25 mouse cellular contexts compared by ENCODE assay signal in the genomic region with DNA sequence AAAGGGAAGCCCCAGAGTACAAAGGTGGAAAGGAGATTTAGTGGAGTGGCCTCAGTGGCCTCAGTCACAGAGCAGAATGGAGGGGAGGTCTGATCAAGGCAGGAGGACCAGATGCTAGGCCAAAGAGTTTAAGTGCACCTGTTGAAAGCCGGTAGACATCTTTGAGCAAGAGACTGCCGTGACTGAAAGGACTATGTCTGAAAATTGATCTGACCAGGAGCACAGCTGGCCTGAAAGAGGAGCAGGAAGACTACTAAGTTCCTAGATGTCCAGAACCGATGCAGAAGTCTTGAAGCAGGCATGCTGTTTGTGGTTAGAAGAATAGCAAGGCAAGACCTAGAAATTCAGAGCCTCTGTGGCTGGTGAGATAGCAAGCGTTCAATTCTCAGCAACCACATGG. TPM values are rescaled to one million over a fixed set of nuclear protein-coding genes. Genes with fewer than 3 reads are reported as not detected.
DNase-seq lines count a peak whose midpoint lies in the region; ATAC-seq and TF ChIP-seq lines count a peak whose summit lies in the region.
"Had no signal": no experiment of that assay in that cellular context is flagged by ENCODE, and none has a peak within 500 bp of the region (broad histone marks: within the 10 kb centered on the region; RNA-seq: fewer than 3 reads in every experiment).

No protein-coding gene starts in this region.

- H3K27me3 ChIP-seq in heart, adult 2 months (ENCODE audit: control insufficient read depth, insufficient read depth, low read length): peaks cover 4% of the 10 kb centered on the region; the same call in 1 of the 2 replicates
- H3K27me3 ChIP-seq in midbrain, embryonic 11.5 days (ENCODE audit: control insufficient read depth, insufficient read depth, low read length): peaks cover 29% of the 10 kb centered on the region
- peaks cover 26% of the 10 kb centered on the region for H3K27me3 ChIP-seq in midbrain, embryonic 13.5 days
- no peaks in the 10 kb centered on the region for H3K27me3 ChIP-seq in forebrain, embryonic 15.5 days

- no peaks in the 10 kb centered on the region for H3K79me2 ChIP-seq in heart, adult 2 months (replicated peaks; ENCODE audit: control insufficient read depth, insufficient read depth, low read length)

- no peak for TF ChIP-seq POLR2A in heart, adult 2 months (IDR thresholded peaks at IDR 0.05; ENCODE audit: insufficient read depth, low read depth, low read length)

- no peak overlapping the region for H3K4me2 ChIP-seq in midbrain, embryonic 11.5 days
- no peak overlapping the region for H3K4me2 ChIP-seq in midbrain, embryonic 13.5 days (replicated peaks)
- H3K4me2 ChIP-seq in forebrain, embryonic 15.5 days (replicated peaks): no peak overlapping the region
- H3K4me2 ChIP-seq: embryonic facial prominence, embryonic 13.5 days; intestine, embryonic 15.5 days had no signal

- no peaks in the 10 kb centered on the region for H3K36me3 ChIP-seq in heart, adult 2 months (ENCODE audit: control insufficient read depth, insufficient read depth, low read length)
- H3K36me3 ChIP-seq in midbrain, embryonic 11.5 days (ENCODE audit: control insufficient read depth, insufficient read depth, low read length): no peaks in the 10 kb centered on the region
- no peaks in the 10 kb centered on the region for H3K36me3 ChIP-seq in midbrain, embryonic 13.5 days
- no peaks in the 10 kb centered on the region for H3K36me3 ChIP-seq in forebrain, embryonic 15.5 days
- H3K36me3 ChIP-seq: embryonic facial prominence, embryonic 13.5 days; forebrain, embryonic 12.5 days; G1E; heart, embryonic 12.5 days; hindbrain, embryonic 12.5 days; intestine, embryonic 15.5 days had no signal

- H3K27ac ChIP-seq in heart, adult 2 months: no peak overlapping the region
- H3K27ac ChIP-seq in midbrain, embryonic 11.5 days (ENCODE audit: low read depth, low read length): no peak overlapping the region
- no peak overlapping the region for H3K27ac ChIP-seq in midbrain, embryonic 13.5 days
- H3K27ac ChIP-seq in forebrain, embryonic 15.5 days (replicated peaks): no peak overlapping the region
- H3K27ac ChIP-seq: embryonic facial prominence, embryonic 13.5 days; forebrain, embryonic 12.5 days; hindbrain, embryonic 12.5 days; intestine, embryonic 15.5 days had no signal

- no peaks in the 10 kb centered on the region for H3K9me3 ChIP-seq in midbrain, embryonic 11.5 days (ENCODE audit: control insufficient read depth, low read length)
- H3K9me3 ChIP-seq in midbrain, embryonic 13.5 days: no peaks in the 10 kb centered on the region
- H3K9me3 ChIP-seq in forebrain, embryonic 15.5 days: no peaks in the 10 kb centered on the region
- H3K9me3 ChIP-seq: embryonic facial prominence, embryonic 13.5 days; forebrain, embryonic 12.5 days; heart, embryonic 12.5 days; hindbrain, embryonic 12.5 days; intestine, embryonic 15.5 days had no signal

- H3K4me1 ChIP-seq in heart, adult 2 months (ENCODE audit: control insufficient read depth, insufficient read depth, low read length): peaks cover 2% of the 10 kb centered on the region; the same call in 1 of the 2 replicates
- H3K4me1 ChIP-seq in midbrain, embryonic 11.5 days (ENCODE audit: control insufficient read depth, insufficient read depth, low read length): peaks cover 22% of the 10 kb centered on the region
- peaks cover 18% of the 10 kb centered on the region for H3K4me1 ChIP-seq in midbrain, embryonic 13.5 days (replicated peaks)
- H3K4me1 ChIP-seq in forebrain, embryonic 15.5 days: peaks cover 19% of the 10 kb centered on the region

- H3K9ac ChIP-seq in heart, adult 2 months (ENCODE audit: low read depth, low read length): no peak overlapping the region
- no peak overlapping the region for H3K9ac ChIP-seq in midbrain, embryonic 11.5 days (ENCODE audit: low read length)
- H3K9ac ChIP-seq in midbrain, embryonic 13.5 days (replicated peaks): no peak overlapping the region
- no peak overlapping the region for H3K9ac ChIP-seq in forebrain, embryonic 15.5 days (replicated peaks)
- H3K9ac ChIP-seq: embryonic facial prominence, embryonic 13.5 days; forebrain, embryonic 12.5 days; forebrain, postnatal 0 days; heart, embryonic 12.5 days; hindbrain, embryonic 12.5 days; intestine, embryonic 15.5 days had no signal

- DNase-seq in cerebellum, adult 9-10 months: peak; percentile 43
- no peak for DNase-seq in cerebellum, postnatal 25 days
- no peak for DNase-seq in heart, adult 2 months
- no peak for DNase-seq in heart, postnatal 36 days
- peak; percentile 75 for DNase-seq in midbrain, embryonic 11.5 days (ENCODE audit: low spot score, missing footprints)
- DNase-seq: adrenal gland, postnatal 10 days; B cell, adult 2 months; cerebellum, adult 18-20 months; cerebellum, postnatal 14 days; forebrain, postnatal 0 days; heart, postnatal 4 days had no signal

- TF ChIP-seq EP300 in heart, adult 2 months (IDR thresholded peaks at IDR 0.05; ENCODE audit: insufficient read depth, low read depth, low read length): no peak

- WGBS in heart, adult 2 months: 66% methylated on average over 4 of the region's 4 CpGs
- 78% methylated on average over 4 of the region's 4 CpGs for WGBS in midbrain, embryonic 11.5 days
- 81% methylated on average over 4 of the region's 4 CpGs for WGBS in midbrain, embryonic 13.5 days
- 77% methylated on average over 4 of the region's 4 CpGs for WGBS in forebrain, embryonic 15.5 days

- no peak overlapping the region for H3K4me3 ChIP-seq in heart, adult 2 months
- H3K4me3 ChIP-seq in midbrain, embryonic 11.5 days (ENCODE audit: low read depth, low read length): no peak overlapping the region
- no peak overlapping the region for H3K4me3 ChIP-seq in midbrain, embryonic 13.5 days (replicated peaks)
- H3K4me3 ChIP-seq in forebrain, embryonic 15.5 days: no peak overlapping the region
- H3K4me3 ChIP-seq: embryonic facial prominence, embryonic 13.5 days; forebrain, embryonic 12.5 days; heart, embryonic 12.5 days; hindbrain, embryonic 12.5 days; intestine, embryonic 15.5 days had no signal

- TF ChIP-seq CTCF in heart, adult 2 months (IDR thresholded peaks at IDR 0.05): peak; percentile 24; the same call in 1 of the 2 replicates

- no peak for ATAC-seq in midbrain, embryonic 11.5 days (ENCODE audit: low FRiP score)
- no peak for ATAC-seq in midbrain, embryonic 13.5 days
- no peak for ATAC-seq in forebrain, embryonic 15.5 days (replicated peaks)
- ATAC-seq: CD4-positive, CD25-positive, alpha-beta regulatory T cell, adult 4 months; forebrain, postnatal 0 days; intestine, embryonic 15.5 days had no signal

- intact Hi-C loops in heart, adult 2 months (cut with DNase I): no loop called here
- intact Hi-C loops in heart, postnatal 36 days (cut with DNase I): no loop called here

RNA-seq across cellular contexts. Expression of a gene that starts 1.8 kb away (rescaled TPM):
- 10 to 100 TPM; 77.9 to 91.6 TPM for total RNA-seq in heart, adult 2 months (2021)
- 30.1 and 40.7 TPM in 2 replicates for polyA plus RNA-seq in heart, adult 2 months (2012; rRNA removed)
- total RNA-seq in heart, postnatal 36 days (2021): 10 to 100 TPM; 79.5 to 92.6 TPM
- 70.9 and 71.6 TPM in 2 replicates for polyA plus RNA-seq in midbrain, embryonic 11.5 days (2014; fragmentation: Nextera tagmentation; extraction: Ambion mirVana)
- polyA plus RNA-seq in midbrain, embryonic 13.5 days (2015; fragmentation: Nextera tagmentation; extraction: Ambion mirVana): 537 and 610 TPM in 2 replicates
- 672 and 718 TPM in 2 replicates for polyA plus RNA-seq in forebrain, embryonic 15.5 days (2015; fragmentation: Nextera tagmentation; extraction: Ambion mirVana)

RNA-seq across cellular contexts. Expression of a gene that starts 43.3 kb away (rescaled TPM):
- not detected for total RNA-seq in heart, adult 2 months (2021)
- polyA plus RNA-seq in heart, adult 2 months (2012; rRNA removed): 0.23 and 0.33 TPM in 2 replicates
- total RNA-seq in heart, postnatal 36 days (2021): not detected
- not detected in 2 replicates for polyA plus RNA-seq in midbrain, embryonic 11.5 days (2014; fragmentation: Nextera tagmentation; extraction: Ambion mirVana)
- not detected in 2 replicates for polyA plus RNA-seq in midbrain, embryonic 13.5 days (2015; fragmentation: Nextera tagmentation; extraction: Ambion mirVana)
- not detected in 2 replicates for polyA plus RNA-seq in forebrain, embryonic 15.5 days (2015; fragmentation: Nextera tagmentation; extraction: Ambion mirVana)
- total RNA-seq: adrenal gland, postnatal 10 days; adrenal gland, postnatal 4 days; gastrocnemius, adult 8-10 months; gastrocnemius, postnatal 4 days; heart, adult 8-10 months; heart, postnatal 4 days had no signal
- polyA plus RNA-seq: CD4-positive, CD25-positive, alpha-beta regulatory T cell, adult 4 months; embryonic facial prominence, embryonic 13.5 days; forebrain, embryonic 12.5 days; forebrain, postnatal 0 days; G1E; heart, embryonic 12.5 days; heart, embryonic 16.5 days; hindbrain, embryonic 12.5 days; intestine, embryonic 15.5 days had no signal

Comparison
In these comparisons a context has a peak if more than half of its experiments do, and no peak if none do; other contexts are left out.
1. DNase-seq: peak in cerebellum, adult 9-10 months (single experiment) and midbrain, embryonic 11.5 days (single experiment); none in cerebellum, postnatal 25 days (0 of 2), heart, adult 2 months (0 of 2) and heart, postnatal 36 days (0 of 2).